Mouse (Mus musculus) urinary bladder, adult 18-20 months (tissue): ENCODE results near the gene Dmp1.
A peak's percentile ranks its signal among the peaks of the same experiment; 100 is the strongest.

Experiments
- DNase-seq, 2 experiments: peaks; one replicate each; pipeline ENCODE4 v3.0.0; 2022; ENCODE audit warnings: low spot score in 2 of 2, mixed read lengths in 2 of 2

Dmp1 gene

DNA sequence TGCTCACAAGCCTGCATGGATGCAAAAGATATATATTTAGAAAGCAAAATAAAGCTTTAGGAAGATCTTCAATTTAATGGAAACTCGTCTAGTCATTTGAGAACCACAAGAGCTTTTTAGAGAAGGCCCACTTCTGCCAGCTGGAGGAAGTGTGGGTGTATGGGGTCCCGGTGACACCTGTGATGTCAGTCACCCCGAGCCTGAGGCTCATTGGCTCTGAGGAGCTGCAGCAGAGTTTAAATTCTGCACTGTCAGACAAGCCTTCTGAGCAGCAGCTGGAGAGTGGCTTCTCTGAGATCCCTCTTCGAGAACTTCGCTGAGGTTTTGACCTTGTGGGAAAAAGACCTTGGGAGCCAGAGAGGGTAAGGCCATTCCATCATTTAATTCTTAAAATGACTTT is at the start of gene Dmp1:
Gene Dmp1, plus strand, starts transcription at position 263 of the 400 bp plus-strand sequence.
- DNase-seq = no peak

DNA sequence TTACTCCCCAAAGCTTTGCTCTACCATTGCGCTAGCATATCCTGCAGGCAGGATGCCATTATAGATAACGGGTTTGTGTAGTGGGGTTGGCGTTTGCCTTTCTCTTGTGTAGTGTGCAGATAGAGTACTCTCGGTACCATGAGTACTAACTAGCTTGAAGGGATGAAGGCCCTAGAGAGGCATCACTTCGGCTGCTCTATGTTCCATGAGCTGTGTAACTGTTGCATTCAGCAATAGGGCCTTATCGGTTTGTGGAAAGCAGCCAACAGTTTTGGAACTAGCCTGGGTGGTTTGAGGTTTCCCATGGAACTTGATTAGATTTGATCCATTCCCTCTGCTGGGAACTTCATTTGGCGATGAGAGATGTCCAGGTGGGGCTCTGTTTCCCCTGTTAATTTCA is 44.7 kb upstream of the Dmp1 start:
- DNase-seq = no peak

DNA sequence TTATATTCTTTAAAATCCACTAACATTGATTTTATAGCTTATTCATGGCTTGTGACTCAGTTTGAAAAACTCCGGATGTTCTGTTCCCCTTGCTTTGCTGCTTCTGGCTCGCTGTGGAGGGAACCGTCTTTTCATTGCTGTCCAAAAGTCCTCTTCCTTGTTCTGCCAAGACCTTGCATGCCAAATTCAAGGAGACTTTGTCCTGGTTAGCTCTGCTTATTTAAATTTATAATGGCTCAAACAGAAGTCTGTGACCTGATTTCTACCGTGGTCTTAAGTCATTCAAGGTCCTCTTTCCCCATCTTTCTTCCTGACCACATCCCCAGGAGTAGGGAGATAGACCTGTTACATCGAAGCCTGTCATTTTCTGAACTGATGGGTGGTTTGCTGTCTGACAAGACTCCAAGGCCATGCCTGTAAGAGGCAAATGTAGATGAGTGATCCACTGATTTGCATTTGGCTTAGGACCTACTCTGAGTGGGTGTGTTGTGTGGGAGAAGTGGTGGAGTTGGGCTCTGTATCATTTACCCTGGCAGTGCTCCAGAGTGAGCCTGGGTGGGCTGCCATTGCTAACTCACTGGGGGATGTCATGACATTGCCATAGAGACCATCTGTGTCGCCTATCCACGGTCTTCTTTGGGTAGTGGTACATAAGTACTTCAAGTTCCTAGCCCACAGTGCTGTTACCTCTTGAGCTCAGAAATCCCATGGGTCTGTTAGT is 43.9 kb upstream of the Dmp1 start:
- DNase-seq = no peak

DNA sequence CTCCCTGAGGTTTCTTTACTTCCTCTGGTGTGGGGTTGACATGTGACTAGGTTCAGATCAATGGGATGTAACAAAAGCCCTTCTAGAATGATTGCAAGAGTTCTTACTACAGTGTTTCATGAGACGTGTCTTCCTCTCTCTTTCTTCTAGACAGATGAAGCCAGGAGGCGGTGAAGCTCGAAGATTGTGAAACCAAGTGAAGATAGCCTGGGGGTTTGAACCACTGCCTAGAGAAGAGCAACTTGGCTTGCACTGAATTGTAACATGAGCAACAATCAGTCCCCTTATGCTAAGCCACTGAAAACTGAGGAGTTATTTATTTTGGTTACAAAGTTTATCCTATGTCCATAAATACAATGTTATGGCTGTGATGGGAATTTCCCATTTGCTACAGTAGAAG is 41.8 kb upstream of the Dmp1 start:
- no peak for DNase-seq

DNA sequence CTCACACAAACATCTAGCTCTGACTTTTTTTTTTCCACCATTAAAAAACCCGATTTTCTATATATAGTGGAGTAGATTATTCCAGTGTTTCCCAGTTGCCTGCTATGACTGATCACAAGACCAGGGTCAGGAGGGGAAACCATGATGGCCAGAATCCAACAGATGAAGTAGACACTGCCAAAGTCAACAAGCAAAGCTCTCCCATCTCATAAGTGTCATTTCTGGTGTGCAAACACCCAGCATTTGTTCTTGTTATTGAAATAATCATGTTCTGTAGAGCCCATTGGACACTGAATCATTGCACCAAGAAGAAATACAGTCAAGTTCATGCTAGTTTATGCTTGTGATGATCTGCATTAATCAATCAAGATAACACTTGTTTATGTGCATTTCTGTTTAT is 41.0 kb upstream of the Dmp1 start:
- DNase-seq = peak in 1 of 2 experiments; percentile 11

DNA sequence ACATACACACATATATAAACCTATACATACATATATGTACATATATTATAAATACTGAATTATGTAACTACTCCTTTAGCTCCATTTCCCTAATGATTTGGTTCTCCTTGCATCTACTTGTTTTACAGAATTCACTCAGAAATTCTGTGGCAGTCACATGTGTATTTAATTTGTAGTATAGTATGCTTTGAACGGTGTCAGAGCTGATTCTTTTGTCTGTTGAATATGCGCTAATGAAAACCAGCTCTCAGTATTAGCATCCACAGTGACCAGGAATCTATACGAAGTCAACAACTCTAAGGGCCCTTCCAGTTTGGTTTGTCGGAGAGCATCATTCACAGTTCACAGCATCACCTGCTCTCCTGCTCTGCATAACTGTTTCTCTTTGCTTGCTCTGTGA is 38.9 kb upstream of the Dmp1 start:
- no peak for DNase-seq

DNA sequence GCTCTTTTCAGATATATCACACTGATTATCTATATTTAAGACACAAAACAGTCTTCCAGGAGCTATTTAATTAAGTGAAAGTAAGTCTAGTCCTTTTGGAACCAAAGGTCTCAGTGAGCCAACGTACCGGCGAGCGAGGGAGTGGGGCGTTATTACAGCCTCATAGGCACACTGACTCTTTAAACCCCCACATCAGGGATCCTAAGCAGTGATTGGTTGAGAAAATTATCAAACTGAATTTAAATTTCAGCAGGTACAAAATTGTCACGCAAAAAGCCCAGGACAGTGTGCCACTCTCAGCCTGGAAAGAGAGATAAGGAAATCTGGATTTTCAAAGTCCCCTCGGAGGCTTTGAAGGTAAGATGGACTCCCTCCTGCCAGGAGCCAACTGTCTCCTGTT is 32.0 kb upstream of the Dmp1 start, which contains the start of gene Dspp:
Gene Dspp, plus strand, starts transcription at position 301 of the 400 bp plus-strand sequence.
- no peak for DNase-seq

DNA sequence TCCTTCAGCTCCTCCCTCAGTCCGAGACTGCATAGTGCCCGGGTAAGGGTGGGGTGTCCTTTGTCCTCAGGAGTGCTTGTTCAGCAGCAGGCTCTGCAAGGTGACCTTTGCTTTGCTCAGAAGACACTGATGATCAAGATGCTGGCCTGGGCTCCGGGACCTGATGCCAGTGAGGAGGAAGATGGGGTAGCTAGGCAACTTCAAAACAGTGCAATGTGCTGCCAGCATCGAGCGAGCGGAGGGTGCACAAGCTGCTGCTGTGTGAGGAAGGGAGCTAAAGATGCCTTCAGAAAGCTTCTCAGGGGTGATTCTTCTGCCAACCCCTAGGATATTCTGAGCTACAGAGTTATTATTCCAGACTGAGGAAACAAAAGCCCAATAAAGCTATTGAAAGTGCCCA is 29.3 kb upstream of the Dmp1 start:
- DNase-seq = no peak

DNA sequence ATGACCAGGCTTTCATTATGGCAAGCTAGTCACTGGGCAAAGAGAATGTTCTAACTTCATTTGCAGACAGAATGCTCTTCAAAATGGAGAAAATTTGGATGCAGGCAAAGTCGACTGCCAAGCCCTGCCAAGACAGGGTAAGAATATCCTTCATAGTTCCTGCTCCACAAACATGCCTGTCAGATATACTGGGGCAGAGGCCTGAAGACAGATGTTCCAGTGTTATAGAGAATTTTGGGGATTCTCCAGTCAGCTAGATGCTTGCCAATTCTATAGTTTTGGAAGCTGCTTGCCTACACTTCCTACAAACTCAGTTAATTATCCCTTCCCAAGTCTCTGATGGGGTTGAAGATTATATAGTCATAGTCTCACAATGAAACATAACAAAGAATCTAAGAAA is 18.7 kb upstream of the Dmp1 start:
- DNase-seq = no peak

DNA sequence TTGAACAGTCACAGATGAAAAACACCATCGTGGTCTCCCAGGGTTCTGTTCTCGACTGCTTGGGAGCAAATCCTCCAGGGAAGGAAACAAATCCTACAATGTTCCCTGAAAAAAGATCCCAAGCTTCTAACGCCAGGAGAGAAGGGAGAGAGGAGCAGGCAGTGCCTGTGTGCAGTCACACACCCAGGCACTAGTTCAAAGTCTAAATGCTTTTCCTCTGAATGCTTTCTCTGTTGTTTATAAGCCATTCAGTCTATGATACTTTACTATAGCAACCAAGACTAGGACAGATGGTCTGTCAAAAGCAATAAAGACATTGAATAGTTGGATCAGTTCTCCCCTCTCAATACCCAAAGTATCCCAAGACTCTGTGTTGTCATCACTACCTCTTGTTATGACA is 15.1 kb upstream of the Dmp1 start:
- no peak for DNase-seq

DNA sequence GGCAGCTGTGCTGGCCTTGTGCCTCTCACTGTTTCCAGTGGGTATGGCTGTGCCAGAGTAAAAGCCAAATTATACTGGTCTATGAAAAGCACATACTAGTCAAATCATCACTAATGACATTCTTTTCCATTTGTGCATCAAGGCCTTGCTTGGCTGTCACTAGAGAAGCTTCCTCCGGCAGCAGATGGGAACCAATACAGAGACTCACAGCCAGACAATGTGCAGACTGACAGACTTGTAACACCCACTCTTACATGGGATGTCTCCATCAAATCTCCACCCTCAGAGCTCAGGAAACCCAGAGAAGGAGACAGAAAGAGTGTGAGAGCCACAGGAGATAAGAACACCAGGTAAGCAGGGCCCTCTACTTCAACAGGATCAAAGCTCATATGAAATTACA is 7.3 kb upstream of the Dmp1 start:
- no peak for DNase-seq

DNA sequence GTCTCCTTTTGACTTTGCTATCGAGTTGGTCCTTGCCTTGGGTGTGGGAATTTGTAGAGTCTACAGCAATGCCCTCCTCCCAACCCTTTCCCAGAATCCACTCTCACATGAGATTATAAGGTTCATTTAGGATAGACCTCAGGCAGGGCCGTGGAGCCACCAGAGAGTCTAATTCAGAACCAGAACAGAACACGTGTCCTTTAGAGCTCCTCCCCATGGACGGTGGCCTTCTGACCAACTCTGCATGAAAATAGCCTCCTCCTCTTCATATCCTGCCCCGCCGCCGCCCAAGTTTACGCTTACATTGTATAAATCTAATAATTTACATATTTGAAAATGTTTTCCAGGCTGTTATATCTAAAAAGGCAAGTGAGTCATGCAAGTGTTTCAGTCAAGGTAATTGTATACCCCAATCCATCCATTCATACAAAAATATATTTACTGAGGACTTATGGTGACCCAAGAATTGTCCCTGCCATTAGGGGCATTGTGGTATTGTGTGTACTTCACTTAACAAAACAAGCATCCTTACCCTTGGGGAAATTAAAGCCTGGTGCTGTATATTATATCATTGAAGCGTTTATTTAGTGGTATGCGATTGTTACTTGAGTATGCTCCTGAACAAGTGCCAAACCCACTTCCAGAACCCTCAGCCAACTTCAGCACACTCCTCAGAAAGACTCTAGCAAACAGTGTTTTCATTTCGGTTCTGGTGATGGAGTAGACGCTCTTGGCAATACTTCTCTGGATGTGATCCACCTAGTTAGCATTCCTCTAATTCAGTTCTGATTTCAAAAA is 1.1 kb upstream of the Dmp1 start:
- DNase-seq = no peak

DNA sequence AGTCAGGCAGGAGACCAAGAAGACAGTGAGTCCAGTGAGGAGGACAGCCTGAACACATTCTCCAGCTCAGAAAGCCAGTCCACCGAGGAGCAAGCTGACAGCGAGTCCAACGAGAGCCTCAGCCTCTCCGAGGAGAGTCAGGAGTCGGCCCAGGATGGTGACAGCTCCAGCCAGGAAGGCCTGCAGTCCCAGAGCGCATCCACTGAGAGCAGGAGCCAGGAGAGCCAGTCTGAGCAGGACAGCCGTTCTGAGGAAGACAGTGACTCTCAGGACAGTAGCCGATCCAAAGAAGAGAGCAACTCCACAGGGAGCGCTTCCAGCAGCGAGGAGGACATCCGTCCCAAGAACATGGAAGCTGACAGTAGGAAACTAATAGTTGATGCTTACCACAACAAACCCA is 10.1 kb downstream of the Dmp1 start:
- DNase-seq = no peak

DNA sequence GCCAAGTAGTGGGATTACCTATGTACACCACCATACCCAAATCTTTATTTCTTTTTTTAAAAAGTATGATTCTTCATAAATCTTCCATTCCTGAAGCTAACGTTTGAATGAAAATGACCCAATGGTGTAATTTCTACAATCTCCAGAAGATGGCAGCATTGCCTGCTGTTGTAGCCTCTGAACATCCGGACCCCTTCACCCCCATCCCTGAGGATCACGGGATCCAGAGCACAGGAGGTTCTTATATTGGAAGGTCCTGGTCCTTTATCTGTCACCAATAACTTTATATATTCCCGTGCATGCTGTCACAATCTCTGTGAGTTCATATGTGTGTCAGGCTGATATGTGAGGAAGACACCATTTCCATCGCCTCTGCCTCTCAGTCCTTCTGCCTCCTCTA is 16.5 kb downstream of the Dmp1 start:
- DNase-seq = no peak

DNA sequence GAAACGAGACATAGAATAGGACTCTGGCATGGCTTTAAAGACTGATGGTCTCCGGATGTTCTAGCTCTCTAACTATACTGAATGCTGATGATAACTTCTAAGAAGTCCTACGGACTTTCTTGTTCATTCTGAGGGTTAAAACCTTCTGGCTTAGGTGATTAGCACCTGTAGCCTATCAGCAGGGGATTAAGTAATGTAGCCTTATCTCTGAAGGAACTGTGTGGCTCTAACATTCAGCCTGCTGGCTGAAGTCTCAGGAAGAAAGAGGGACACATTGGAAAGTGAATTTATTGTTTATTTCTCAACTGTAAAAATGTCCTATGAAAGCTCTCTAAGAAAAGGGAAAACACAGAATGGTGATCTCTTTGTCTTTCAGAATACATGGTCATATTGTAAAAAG is 21.9 kb downstream of the Dmp1 start:
- no peak for DNase-seq

DNA sequence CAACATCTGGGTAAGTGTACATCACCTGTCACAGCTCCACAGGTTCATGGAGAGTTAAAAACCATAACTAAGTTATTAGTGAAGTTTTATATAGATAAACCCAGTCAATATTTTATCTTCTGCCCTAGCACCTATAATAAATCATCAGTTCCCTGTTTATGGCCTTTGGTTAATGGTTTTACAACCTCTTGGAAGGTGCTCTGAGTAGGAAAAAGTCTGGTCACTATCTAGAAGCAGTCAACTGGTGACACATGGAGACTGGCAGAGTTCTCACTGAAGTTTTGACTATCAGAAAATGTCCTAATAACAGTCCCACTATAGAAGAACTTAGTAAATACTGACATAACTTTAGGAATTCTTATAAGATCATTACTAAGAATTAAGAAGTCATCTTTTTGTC is 22.3 kb downstream of the Dmp1 start:
- no peak for DNase-seq

DNA sequence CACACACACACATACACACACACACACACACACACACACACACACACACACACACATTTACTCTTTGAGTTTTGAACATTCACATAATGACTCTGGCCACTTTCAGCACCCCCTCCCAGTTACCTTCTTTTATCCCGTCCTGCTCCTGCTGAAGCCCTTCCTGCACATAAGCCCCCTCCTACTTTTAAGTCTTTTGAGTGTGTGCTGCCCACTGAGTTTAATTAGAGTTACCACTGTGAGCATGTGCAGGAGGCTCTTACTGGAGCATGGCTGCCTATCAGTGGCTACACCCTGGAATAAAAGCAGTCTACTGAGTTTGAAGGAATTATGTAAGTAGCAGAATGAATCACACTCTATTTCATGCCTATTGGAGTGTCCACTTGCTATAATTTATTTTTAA is 26.1 kb downstream of the Dmp1 start:
- DNase-seq = no peak

DNA sequence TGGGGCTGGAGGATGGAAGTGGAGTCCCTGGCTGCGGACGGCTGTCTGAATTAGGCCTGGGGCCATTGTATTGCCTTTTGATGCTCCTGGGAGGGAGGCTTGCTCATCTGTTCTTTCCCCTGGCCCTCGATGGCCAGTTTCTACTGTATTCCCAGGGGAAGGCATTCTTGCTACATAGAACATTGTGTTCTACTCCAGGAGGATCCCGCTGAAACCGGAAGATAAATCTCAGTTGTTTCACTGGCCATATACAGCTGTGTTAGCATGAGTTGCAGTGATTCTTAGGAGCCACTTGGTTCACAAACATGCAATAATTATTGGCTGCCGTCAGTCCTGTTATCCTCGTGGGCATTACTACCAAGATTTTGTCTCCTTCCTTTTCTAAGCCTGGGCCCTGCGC is 34.3 kb downstream of the Dmp1 start:
- no peak for DNase-seq

DNA sequence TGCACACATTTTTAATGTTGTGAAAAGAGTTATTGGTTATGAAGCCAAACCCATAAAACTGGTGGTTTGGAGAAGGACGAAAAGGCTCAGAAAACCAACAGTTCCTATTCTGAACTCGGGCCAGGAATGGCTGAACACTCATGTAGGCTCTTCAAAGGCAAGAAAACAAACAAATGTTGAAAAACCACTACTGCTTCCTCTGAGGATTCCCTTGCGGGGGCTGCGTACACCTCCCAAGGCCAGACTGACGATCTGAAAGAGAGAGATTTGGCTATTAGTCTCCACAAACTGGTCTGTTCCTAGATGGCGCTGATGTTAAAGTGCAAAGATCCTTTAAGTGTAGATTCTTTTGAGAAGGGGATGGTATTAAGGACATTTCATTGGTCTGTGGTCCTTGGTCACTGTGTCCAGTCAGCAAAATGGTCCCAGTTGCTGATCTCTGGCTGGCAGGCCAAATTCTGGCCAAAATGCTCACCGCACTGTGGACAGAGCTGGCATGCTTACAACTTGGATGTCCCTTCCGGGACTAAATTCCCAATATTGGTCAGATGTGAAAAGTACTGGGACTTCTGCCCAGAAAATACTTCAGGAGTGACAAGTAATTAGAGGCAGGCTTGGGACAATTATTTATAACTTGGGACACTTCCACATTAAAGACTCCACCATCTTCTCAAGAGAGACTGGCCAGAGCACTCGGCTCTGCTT is 37.4 kb downstream of the Dmp1 start:
- DNase-seq = no peak

DNA sequence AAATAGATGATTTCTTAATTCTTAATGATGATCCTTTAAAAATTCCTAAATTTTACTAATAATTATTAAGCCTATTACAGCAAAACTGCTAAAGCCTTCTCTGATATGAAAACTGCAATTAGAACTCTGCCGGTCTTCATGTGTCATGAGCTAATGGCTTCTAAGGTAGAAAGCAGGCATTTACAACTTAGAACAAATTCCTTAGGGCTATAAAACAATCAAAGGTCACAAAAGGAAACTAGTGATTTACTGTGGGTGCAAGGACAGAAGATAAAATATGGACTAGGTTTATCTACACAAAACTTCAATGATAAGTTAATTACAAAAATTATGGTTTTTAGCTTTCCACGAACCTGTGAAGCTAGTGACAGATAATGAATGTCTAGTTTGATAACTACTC is 41.8 kb downstream of the Dmp1 start:
- DNase-seq = no peak

DNA sequence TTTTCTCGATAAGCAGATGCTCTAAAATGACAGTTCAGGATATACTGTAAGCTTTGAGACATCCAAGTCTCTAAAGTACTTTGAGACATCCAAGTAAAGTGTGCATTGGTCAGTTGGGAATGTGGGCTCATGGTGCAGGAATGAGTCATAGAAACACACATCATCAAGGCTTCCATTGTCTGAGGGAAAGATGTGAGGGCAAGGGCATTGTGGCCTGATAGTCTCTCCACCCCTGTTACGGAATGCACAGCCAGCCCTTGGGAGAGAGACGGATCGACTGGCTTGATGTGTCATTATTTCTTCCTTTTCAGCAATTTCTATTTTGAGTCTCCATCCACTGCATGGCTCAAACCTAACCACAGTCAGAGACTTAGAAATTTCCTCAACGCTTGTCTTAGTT is 49.4 kb downstream of the Dmp1 start:
- DNase-seq = no peak

DNA sequence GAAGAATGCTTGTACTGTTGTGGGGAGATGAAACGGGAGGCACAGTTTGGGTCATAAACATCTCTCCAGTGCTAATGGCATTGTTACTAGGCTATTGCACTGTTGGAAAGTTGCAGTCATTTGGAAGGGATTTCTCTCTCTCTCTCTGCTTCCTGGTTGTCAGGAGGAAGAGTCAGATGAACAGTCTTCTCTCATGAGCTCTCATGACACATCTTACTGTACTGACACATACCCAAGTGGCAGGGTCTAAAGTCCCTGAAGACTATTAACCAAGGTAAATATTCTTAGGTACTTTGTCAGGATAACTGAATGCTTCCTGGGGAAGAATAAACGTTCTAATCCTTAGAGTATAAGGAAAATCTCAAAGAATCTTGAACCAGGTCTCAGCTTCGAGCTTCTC is 54.2 kb downstream of the Dmp1 start:
- DNase-seq = no peak
